ENCODE assay signal across 27 mouse cellular contexts in genomic region chr4:139592895-139593294, GRCm38 (mm10). TPM values are rescaled to one million over a fixed set of nuclear protein-coding genes. Genes with fewer than 3 reads are reported as not detected.
DNase-seq lines count a peak whose midpoint lies in the region; ATAC-seq lines count a peak whose summit lies in the region.
"Had no signal": no experiment of that assay in that cellular context is flagged by ENCODE, and none has a peak within 500 bp of the region (broad histone marks: within the 10 kb centered on the region; RNA-seq: fewer than 3 reads in every experiment).

No protein-coding gene starts in this region.

- 67% methylated on average over 7 of the region's 7 CpGs for WGBS in heart, embryonic 10.5 days
- 82% methylated on average over 7 of the region's 7 CpGs for WGBS in midbrain, embryonic 10.5 days
- WGBS in midbrain, embryonic 13.5 days, result 87% methylated on average over 7 of the region's 7 CpGs
- 76% methylated on average over 7 of the region's 7 CpGs for WGBS in limb, embryonic 10.5 days

- H3K36me3 ChIP-seq in heart, embryonic 10.5 days, result 0 out of 2 replicates have a peak, but pooled peaks cover 2% of the 10 kb centered on the region
- H3K36me3 ChIP-seq in midbrain, embryonic 10.5 days, result no peaks in the 10 kb centered on the region
- no peaks in the 10 kb centered on the region for H3K36me3 ChIP-seq in midbrain, embryonic 13.5 days
- H3K36me3 ChIP-seq in limb, embryonic 10.5 days, result no peaks in the 10 kb centered on the region
- H3K36me3 ChIP-seq: hindbrain, embryonic 13.5 days; liver, embryonic 13.5 days had no signal

- ATAC-seq in midbrain, embryonic 13.5 days, result no peak
- ATAC-seq: activated CD4-positive, CD25-positive, alpha-beta regulatory T cell, adult 4 months had no signal

- no peak overlapping the region for H3K4me2 ChIP-seq in midbrain, embryonic 13.5 days (replicated peaks)
- H3K4me2 ChIP-seq: hindbrain, embryonic 13.5 days; liver, embryonic 13.5 days had no signal

- peak overlapping the region; percentile 64 for H3K27ac ChIP-seq in heart, embryonic 10.5 days
- 0 out of 2 replicates have a peak overlapping the region, but pooled peaks have one; percentile 10 for H3K27ac ChIP-seq in midbrain, embryonic 10.5 days (replicated peaks)
- no peak overlapping the region for H3K27ac ChIP-seq in midbrain, embryonic 13.5 days
- peak overlapping the region; percentile 91 for H3K27ac ChIP-seq in limb, embryonic 10.5 days
- H3K27ac ChIP-seq: hindbrain, embryonic 13.5 days; layer of hippocampus, adult 2 months; liver, embryonic 13.5 days had no signal

- H3K4me3 ChIP-seq in heart, embryonic 10.5 days, result no peak overlapping the region
- no peak overlapping the region for H3K4me3 ChIP-seq in midbrain, embryonic 10.5 days
- no peak overlapping the region for H3K4me3 ChIP-seq in midbrain, embryonic 13.5 days (replicated peaks)
- H3K4me3 ChIP-seq in limb, embryonic 10.5 days, result no peak overlapping the region
- H3K4me3 ChIP-seq: hindbrain, embryonic 13.5 days; layer of hippocampus, adult 2 months; liver, embryonic 13.5 days had no signal

- H3K4me1 ChIP-seq in heart, embryonic 10.5 days, result peaks cover 78% of the 10 kb centered on the region
- peaks cover 68% of the 10 kb centered on the region for H3K4me1 ChIP-seq in midbrain, embryonic 10.5 days
- H3K4me1 ChIP-seq in midbrain, embryonic 13.5 days (replicated peaks), result peaks cover 42% of the 10 kb centered on the region
- H3K4me1 ChIP-seq in limb, embryonic 10.5 days, result peaks cover 92% of the 10 kb centered on the region

- no peak overlapping the region for H3K9ac ChIP-seq in midbrain, embryonic 13.5 days (replicated peaks)
- H3K9ac ChIP-seq: hindbrain, embryonic 13.5 days; liver, embryonic 13.5 days had no signal

- peak; percentile 30 to 58 for DNase-seq in cerebellum, postnatal 25 days
- no peak for DNase-seq in cerebellum, adult 11 months
- DNase-seq in heart, embryonic 10.5 days (ENCODE audit: low spot score), result no peak
- no peak for DNase-seq in heart, adult 18-20 months
- no peak for DNase-seq in midbrain, embryonic 10.5 days (ENCODE audit: low spot score)
- no peak for DNase-seq in limb, embryonic 10.5 days (ENCODE audit: low spot score)
- no peak for DNase-seq in layer of hippocampus, adult 11-12 months (ENCODE audit: low spot score)
- DNase-seq: adrenal gland, adult 8-10 months; embryo, embryonic 11 days; kidney, adult 8-10 months; kidney, postnatal 14 days; layer of hippocampus, postnatal 36 days; liver, embryonic 13.5 days; lung, adult 2 months; lung, postnatal 14 days; midbrain, embryonic 14.5 days had no signal

- H3K9me3 ChIP-seq in heart, embryonic 10.5 days, result no peaks in the 10 kb centered on the region
- H3K9me3 ChIP-seq in midbrain, embryonic 10.5 days (replicated peaks), result no peaks in the 10 kb centered on the region
- H3K9me3 ChIP-seq in midbrain, embryonic 13.5 days, result no peaks in the 10 kb centered on the region
- no peaks in the 10 kb centered on the region for H3K9me3 ChIP-seq in limb, embryonic 10.5 days (replicated peaks)
- H3K9me3 ChIP-seq: hindbrain, embryonic 13.5 days; liver, embryonic 13.5 days had no signal

- H3K27me3 ChIP-seq in heart, embryonic 10.5 days (ENCODE audit: insufficient read depth, poor library complexity, severe bottlenecking), result no peaks in the 10 kb centered on the region
- H3K27me3 ChIP-seq in midbrain, embryonic 10.5 days (ENCODE audit: low read depth, poor library complexity, severe bottlenecking), result peaks cover 3% of the 10 kb centered on the region; the same call in 1 of the 2 replicates
- 0 out of 2 replicates have a peak, but pooled peaks cover 3% of the 10 kb centered on the region for H3K27me3 ChIP-seq in midbrain, embryonic 13.5 days
- no peaks in the 10 kb centered on the region for H3K27me3 ChIP-seq in limb, embryonic 10.5 days (ENCODE audit: low read depth, poor library complexity, severe bottlenecking)

RNA-seq across cellular contexts. Expression of gene Gm21969, which starts 10.1 kb away (rescaled TPM):
- not detected in 2 replicates for polyA plus RNA-seq in heart, embryonic 10.5 days (2016; fragmentation: Nextera tagmentation; extraction: Ambion mirVana)
- total RNA-seq in heart, adult 18-20 months (2021), result not detected
- not detected in 2 replicates for polyA plus RNA-seq in midbrain, embryonic 10.5 days (2016; fragmentation: Nextera tagmentation; extraction: Ambion mirVana)
- not detected in 2 replicates for polyA plus RNA-seq in midbrain, embryonic 13.5 days (2015; fragmentation: Nextera tagmentation; extraction: Ambion mirVana)
- not detected in 2 replicates for polyA plus RNA-seq in limb, embryonic 10.5 days (2016; fragmentation: Nextera tagmentation; extraction: Ambion mirVana)
- total RNA-seq: gastrocnemius, adult 18-20 months; layer of hippocampus, adult 2 months; layer of hippocampus, postnatal 36 days; left cerebral cortex, postnatal 25 days; megakaryocyte progenitor cell, adult 5-6 weeks had no signal
- polyA plus RNA-seq: activated CD4-positive, CD25-positive, alpha-beta regulatory T cell, adult 4 months; gonadal fat pad, adult 2 months; heart, embryonic 16.5 days; hindbrain, embryonic 13.5 days; liver, embryonic 13.5 days; lung, adult 2 months; midbrain, embryonic 14.5 days; neural tube, embryonic 11.5 days; testis, adult 2 months had no signal

RNA-seq across cellular contexts. Expression of gene Aldh4a1, which starts 29.8 kb away (rescaled TPM):
- 28.0 and 28.3 TPM in 2 replicates for polyA plus RNA-seq in heart, embryonic 10.5 days (2016; fragmentation: Nextera tagmentation; extraction: Ambion mirVana)
- total RNA-seq in heart, adult 18-20 months (2021), result 10 to 100 TPM; 84.7 to 90.8 TPM
- 21.3 and 24.2 TPM in 2 replicates for polyA plus RNA-seq in midbrain, embryonic 10.5 days (2016; fragmentation: Nextera tagmentation; extraction: Ambion mirVana)
- 18.0 and 20.0 TPM in 2 replicates for polyA plus RNA-seq in midbrain, embryonic 13.5 days (2015; fragmentation: Nextera tagmentation; extraction: Ambion mirVana)
- polyA plus RNA-seq in limb, embryonic 10.5 days (2016; fragmentation: Nextera tagmentation; extraction: Ambion mirVana), result 25.5 and 26.0 TPM in 2 replicates

Comparison
In these comparisons a context has a peak if more than half of its experiments do, and no peak if none do; other contexts are left out.
1. DNase-seq: peak in cerebellum, postnatal 25 days (2 of 2); none in cerebellum, adult 11 months (single experiment), heart, embryonic 10.5 days (single experiment), heart, adult 18-20 months (0 of 2), midbrain, embryonic 10.5 days (single experiment), limb, embryonic 10.5 days (single experiment) and layer of hippocampus, adult 11-12 months (single experiment).